Mouse (Mus musculus) gastrocnemius, postnatal 10 days (tissue): ENCODE measurements around the gene Cygb. TPM values are rescaled to one million over a fixed set of nuclear protein-coding genes. Genes with fewer than 3 reads are reported as not detected.
"Not testable (repeated sequence)": the region's sequence is repeated elsewhere in the genome, so short reads cannot be mapped to it uniquely, and the experiment has no call there.

Experiments used
- DNase-seq: peaks from one replicate; pipeline ENCODE4 v3.0.0; 2021; ENCODE audit warnings: mixed read lengths
- total RNA-seq, 2 experiments: library from RNA; stranded (reverse); gene quantifications; 2 replicates each; pipeline ENCODE4 v1.2.3; 2021

Cygb gene
- total RNA-seq, 2 experiments from 2014 or later: 26.6 to 30.3 TPM

DNA sequence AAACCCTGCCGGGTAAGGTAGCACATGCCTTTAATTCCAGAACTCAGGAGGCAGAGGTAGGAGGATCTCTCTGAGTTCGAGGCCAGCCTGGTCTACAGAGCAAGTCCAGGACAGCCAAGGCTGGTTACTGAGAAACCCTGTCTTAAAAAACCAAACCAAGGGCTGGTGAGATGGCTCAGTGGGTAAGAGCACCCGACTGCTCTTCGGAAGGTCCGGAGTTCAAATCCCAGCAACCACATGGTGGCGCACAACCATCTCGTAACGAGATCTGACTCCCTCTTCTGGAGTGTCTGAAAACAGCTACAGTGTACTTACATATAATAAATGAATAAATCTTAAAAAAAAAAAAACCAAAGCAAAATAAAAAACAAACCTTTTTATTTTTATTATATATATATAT is 17.5 kb downstream of the Cygb start:
- not testable (repeated sequence) for DNase-seq

DNA sequence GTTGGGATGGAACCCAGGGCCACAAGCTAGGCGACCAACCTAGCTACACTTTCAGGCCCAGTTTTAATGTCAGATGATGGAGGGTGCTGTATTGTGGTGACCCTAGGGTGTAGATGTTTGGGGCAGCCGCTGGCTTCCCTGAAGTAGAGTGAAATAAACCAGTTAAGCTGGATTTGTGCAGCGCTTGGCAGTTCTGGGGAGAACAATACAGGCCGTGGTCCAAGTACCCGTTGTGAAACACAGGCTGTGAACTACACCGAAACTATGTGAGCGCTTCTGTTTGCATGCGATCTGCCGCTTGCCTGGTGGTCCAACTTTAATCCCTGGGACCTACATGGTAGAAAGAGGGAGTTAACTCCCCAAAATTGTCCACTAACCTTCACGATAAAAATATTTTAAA is 21.2 kb downstream of the Cygb start:
- no peak for DNase-seq

DNA sequence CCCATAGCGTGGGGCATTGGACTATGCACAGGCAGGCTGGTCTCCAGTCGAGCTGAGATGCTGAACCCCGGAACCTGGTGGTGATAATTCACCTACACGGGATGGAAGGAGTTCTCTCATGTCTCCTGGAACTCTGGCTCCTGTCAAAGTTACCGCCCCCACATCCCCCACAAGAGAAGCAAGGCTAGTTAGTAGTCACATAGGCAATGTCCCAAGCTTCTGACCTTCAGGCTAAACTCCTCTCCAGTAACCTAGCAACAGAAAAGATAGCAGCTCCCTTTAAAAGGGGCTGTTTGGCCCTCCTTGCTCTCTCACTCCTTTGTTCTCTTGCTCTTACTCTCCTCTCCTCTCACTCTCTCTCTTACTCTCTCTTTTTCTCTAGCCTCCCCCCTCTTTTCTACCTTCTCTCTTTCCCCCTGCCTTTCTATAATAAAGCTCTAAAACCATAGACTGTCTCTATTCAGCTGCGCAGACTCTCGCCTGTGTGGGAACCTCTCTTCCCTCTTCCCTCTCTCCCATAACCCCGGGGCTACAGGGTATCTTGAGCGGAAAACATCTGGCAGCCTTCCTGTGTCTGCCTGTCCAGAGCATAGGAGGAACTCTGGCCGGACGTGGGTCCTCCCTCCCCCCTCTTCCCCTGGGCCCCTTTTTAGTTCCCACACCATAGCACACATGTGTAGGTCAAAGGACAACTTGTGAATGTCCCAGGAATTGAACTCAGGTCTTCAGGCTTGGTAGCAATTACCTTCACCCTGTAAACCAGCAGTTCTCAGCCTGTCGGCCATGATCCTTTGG is 23.7 kb downstream of the Cygb start:
- DNase-seq: no peak

DNA sequence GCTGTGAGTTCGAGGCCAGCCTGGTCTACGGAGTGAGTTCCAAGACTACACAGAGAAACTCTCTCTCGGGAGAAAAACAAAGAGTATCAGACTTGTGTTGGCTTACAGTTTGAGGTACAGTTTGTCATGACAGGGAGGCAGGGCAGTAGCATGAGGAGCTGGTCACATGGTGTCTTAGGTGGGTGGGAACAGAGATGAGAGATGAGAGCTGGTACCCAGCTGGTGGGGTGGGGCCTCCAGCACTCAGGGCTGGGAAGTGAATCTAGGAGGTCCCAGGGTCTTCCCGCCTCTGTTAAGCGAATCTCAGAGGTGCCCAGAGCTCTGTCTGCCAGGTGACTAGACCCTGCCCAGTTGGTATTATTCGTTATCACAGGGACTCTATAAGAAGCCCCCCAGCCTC is 24.6 kb downstream of the Cygb start:
- DNase-seq: no peak

DNA sequence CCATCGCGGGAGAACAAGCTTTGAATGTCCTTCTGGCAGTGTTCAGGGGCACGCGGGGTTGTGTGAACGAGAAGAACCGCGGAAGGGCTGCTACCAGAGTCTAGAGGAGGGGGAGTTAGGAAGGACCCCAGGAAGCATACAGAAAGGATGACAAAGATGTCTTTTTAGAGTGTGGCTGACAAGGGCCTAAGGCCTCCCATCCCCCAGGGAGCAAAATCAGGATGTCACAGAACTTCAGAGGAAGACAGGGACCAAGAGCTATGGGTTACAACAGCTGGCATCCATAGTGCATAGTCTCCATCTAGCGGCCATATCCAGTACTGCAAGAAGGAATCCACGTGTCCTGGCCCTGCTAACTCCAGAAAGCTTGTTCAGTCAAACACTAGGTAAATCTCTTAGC is 25.4 kb downstream of the Cygb start:
- peak; percentile 84 for DNase-seq

DNA sequence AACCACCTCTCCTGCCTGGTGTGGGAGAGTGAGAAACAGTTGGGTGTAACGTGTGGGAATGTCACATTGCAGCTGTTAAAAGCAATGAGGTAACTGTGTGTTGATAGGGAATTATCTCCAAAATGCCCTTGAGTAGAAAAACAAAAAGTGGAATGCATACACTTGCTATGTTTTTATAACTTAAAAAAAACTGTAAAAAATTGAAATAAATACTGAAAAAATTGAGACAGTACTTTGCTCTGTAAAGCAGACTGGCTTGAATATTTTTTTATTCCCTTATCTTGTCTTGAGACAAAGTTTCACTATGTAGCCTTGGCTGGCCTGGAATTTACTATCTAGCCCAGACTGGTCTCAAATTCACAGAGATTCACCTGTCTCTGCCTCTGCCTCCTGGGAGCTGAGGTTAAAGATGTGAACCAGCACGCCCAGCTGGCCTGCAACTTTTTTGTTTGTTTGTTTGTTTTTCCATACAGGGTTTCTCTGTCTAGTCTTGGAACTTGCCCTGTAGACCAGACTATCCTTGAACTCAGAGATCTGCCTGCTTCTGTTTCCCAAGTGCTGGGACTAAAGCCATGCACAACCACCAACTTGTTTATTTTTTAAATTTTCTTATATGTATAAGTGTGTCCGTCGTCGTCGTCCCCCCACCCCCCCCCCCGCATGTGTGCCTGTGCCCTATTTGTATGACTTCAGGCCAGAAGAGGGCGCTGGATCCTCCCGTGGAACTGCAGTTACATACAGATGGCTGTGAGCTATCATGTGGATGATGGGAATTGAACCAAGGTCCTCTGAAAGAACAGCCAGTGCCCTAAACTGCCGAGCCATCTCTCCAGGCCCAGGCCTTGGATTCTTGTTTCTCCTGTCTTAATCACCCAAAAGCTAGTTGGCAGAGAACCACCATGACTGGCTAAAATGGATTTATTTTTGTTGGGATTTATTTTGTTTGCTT is 26.8 kb downstream of the Cygb start:
- no peak for DNase-seq

DNA sequence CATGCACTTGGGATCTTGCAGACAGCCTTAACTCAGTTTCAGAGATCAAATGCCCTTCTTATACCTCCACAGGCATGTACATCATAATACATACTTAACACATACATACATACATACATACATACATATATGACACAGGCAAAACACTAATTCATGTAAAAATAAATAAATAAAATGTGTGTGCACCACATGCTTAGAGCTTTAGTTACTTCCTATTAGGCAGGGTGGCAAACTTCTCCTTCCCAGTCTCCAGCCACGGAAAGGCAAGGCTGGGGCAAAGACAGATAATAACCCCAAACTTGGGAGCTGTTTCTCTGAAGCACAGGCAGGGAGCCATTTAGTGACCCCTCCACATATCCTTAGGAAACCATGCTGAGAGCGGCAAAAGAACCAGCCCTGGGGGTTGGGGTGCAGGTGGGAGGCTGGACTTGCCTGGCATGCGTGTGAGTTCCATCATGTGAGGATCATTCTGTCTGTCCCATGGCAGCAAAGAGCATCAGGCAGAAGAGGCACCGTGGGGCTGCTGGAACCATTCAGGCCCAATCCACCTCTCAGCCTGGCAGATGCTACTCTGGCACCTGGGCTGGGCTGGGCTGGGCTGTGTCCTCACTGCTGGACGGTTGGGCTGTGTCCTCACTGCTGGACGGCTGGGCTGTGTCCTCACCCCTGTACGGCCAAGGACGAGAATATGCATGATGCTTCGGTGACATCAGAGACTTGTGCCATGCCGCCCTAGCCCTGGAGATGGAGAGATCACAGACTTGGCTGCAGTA is 27.6 kb downstream of the Cygb start, which contains the start of gene Rhbdf2:
Gene Rhbdf2, minus strand, starts transcription at position 721 of the 773 bp plus-strand sequence.
- DNase-seq: no peak

GRCm38 (mm10) chr11:116625081-116626000 is 28.8 kb downstream of the Cygb start:
- DNase-seq: peak; percentile 70

DNA sequence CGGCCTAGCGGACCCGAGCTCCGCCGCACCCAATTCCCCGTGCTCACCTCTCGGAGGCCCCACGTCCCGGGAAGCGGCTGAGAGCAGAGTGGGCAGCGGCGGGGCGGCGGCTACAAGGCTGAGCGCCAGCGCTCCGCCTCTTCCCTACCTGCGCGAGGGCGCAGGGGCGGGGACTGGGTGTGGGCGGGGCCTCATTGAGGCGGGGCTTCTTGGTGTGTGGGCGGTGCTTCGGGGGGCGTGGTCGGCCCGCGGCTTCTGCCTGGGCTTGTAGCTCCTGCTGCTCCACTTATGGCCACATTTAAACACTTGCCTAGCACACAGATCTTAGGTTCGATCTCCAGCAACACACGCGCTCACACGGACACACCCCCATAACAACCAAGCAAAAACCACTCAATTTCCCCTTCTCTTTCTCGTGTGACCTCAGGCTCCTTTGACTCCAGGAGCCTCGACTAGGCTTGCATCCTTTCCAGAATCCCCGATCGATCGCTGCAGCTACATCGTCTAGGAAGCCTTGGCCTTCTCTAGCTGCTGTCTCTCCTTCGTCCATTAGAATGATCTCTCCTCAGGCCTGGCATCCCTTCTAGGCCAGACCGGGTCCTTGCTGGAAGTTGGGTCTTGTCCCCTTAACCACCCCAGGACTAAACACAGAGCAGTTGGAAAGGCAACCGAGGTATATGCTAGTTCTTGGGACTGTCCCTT is 29.8 kb downstream of the Cygb start:
- DNase-seq: peak; percentile 81

DNA sequence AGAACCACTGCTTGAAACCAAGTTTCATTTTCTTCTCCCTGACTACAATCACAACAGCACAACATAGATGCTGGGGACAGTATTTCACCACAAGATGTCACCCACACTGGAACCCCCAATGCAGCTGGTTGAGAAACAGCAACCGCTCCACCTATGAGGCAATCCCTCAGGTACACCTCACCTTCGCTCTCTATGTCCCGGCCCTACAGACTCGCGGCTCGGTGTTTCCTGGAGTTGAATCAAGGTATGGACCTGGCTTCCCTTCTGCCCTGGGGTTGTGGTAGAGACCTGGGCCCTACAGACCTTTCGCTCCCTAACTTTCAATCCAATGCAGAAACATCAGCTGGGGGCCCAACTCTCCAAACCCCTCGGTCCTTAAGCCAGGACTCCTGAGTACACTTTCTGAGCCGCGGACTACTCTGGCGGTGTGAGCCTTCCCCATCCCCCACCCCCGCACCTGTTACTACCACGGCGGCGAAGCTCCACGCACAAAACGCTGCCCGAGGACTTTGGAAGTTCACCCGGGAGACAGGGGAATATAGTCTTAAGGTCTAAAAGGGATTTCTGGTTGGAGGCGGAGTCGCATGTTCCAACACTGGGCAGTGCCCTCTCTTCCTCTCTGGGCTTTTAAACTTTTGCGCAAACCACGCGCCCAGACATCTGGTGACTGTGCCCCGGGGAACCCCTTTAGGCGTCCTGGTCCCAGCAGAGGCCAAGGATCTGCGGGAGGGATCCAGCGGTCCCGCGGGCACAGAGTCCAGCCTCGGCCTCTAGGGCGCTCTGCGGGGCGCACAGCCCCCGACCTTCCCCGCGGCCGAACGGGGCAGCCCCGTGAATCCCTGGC is 30.6 kb downstream of the Cygb start:
- no peak for DNase-seq

DNA sequence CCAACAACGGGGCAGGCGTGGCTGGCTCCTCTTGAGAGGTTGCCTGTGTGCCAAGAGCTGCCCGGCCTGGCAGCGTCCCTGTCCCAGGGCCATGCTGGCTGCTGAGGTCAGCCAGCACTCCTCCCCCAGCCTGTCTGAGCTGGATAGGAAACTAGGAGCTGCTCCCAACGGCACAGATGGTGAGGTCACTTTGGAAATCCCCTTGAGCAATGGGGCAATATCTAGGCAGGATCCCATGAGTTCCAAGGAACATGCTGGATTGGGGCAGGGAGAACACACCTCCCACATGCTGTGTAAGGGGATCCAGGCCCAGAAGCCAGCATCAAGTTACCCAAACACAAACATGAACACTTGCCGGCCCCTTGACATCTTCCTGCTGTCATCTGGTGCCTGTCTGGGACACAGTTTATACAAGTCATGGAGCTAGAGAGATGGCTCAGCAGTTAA is 32.8 kb downstream of the Cygb start:
- peak; percentile 76 for DNase-seq

GRCm38 (mm10) chr11:116620559-116621253 is 33.4 kb downstream of the Cygb start:
- DNase-seq: no peak

DNA sequence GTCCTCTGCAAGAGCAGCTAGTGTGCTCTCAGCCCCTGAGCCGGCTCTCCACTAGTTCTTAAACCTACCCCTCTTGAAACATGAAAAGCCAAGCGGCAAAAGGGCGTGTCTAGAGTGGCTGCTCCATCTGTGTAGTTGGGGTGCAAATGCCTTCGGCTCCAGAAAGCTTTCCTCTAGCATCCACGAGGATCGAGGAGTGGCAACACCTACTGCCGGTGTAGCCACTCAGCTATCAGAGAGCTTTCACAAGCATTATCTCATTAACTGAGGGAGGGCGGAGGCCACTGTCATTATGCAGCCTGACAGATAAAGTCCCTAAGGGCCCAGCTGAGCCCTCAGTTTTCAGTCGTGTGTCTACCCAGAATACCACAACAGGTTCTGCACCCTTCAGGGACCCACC is 34.0 kb downstream of the Cygb start:
- DNase-seq: no peak

DNA sequence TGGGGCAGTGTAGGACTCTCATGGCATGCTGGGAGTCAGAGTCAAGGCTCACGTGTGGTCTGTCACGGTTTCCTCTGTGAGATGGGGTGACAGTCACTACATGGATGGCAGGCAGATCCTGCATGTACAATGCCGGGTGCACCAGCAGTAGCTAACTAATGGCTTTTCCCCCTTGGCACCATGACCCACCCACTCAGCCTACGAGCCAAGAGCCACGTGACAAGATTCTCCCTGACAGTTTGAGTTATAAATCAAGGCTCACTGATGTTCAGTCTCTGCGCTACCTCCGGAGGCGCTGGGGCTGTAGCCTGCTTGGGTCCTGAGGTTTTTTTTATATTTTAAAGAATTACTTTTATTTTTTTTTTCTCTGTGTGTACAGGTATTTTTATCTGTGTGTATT is 34.6 kb downstream of the Cygb start:
- no peak for DNase-seq

DNA sequence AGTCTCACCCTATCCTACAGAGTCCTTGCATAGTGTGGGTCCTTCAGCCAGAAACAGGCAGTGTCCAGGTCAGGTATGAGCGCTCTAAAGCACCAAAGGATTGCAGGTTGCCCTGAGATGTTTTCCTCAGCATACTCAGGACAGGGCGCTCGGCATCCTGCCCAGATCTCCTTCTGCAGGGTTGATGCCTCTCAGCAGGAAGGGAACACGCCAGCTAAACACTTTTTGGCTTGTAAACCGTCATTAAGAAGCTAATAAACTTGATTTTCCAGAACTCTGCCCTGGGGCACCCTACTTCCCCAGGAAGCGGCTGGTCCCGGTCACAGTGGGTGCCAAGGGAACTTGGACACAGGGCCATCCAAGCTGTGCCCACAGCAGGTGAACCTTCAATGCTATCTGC is 35.0 kb downstream of the Cygb start:
- no peak for DNase-seq

GRCm38 (mm10) chr11:116618666-116619065 is 35.4 kb downstream of the Cygb start:
- DNase-seq: no peak

GRCm38 (mm10) chr11:116617641-116618040 is 36.5 kb downstream of the Cygb start:
- no peak for DNase-seq

DNA sequence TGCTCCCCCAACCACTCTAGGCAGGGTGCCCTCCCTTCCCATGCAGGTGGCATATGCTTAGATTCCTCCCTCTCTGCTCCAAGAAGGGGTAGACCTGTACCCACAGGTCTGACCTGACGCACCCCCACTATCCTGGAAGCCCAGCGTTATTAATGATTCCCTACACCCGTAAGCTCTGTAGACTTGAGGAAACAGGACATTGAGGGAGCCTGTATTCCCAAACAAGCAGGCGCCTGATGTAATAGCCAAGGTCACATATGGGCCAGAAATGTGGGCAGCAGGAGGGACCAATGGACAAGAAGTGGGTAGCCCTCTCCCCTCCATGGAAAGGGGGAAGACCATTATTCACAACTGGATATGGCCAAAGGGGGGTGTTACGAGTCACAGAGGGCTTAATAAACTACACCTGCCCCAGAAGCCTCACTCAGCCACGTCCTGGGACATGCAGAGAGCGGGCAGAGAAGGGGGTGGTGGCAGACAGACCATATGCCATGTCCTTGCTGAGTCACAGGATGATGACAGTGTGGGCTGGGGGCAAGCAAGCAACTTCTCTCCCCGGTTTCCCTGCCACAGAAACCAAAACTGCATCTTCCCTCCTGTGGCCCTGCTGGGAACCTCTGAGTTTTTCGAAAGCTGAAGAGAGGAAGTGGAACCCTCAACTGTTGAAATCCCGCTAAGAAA is 37.5 kb downstream of the Cygb start:
- DNase-seq: no peak
